Mouse (Mus musculus) CH12F3 (cell line): ENCODE results near the gene Map3k4.

Source experiments
- in situ Hi-C: fragments of 300-500 bp; cut with MboI; formaldehyde crosslinking; loops from 2 replicates; pipeline ENCODE4 v1.14.3; 2020; ENCODE audit warnings: low sequenced_read_pairs

Gene Map3k4

GRCm38 (mm10) chr17:12318663-12319201, at the start of gene Map3k4:
TSS of gene Map3k4 (minus strand) at chr17:12318796.
- in situ Hi-C loops: no loop called here

DNA sequence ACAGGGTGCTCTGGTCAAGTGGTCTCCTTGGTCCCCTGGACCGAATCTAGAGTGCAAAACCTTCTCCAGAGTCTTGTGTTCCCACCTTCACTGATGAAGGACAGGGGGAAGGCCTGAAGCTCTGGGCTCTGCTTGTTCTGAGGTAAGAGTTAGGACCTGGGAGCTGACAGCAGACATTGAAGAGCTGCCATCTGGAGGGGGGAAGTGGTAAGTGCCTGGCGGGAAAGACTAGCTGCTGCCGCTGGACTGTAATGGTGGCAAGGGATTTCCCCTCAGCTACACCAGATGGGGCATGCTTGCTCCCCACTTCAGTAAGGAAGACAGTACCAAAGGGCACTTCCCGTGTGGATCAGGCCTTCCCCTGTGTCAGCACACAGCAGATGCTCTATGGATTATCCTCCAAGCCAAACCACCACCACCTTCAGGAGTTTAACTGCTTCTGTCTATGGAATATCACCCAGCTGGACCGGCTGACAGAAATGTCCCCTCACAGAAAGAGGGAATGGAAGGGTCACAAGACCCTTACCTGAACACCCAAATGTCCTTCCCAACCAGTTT, 48.9 kb upstream of the Map3k4 start:
- in situ Hi-C loops: loop anchor here (10.0 kb wide), 1 partner anchor 63 kb away; no protein-coding TSS in a partner anchor

GRCm38 (mm10) chr17:12364426-12364735, 45.8 kb upstream of the Map3k4 start:
- in situ Hi-C loops: loop anchor here (10.0 kb wide), 1 partner anchor 60 kb away; no protein-coding TSS in a partner anchor

GRCm38 (mm10) chr17:12363601-12364425, 45.2 kb upstream of the Map3k4 start:
- in situ Hi-C loops: loop anchor here (10.0 kb wide), 1 partner anchor 59 kb away; no protein-coding TSS in a partner anchor

DNA sequence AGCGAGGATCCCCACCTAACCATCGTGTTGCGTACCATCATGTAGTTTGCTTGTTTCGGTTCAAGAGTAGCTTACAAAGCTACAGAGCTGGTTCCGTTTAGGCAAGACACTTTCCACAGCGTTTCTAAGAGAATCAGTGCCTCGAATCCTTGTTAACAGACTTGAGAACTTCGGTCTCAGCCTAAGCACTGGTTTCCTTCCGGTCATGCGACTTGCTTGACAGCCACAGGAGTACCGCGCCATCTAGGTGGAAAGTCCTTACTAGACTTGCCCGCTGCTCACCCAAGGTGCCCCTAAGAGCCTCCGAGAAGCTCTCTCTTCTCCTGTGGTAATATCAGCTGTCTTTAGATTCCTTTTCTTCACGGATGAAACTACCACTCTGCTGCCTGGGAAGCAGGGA, 41.3 kb upstream of the Map3k4 start:
- in situ Hi-C loops: loop anchor here (10.0 kb wide), 1 partner anchor 55 kb away; no protein-coding TSS in a partner anchor

DNA sequence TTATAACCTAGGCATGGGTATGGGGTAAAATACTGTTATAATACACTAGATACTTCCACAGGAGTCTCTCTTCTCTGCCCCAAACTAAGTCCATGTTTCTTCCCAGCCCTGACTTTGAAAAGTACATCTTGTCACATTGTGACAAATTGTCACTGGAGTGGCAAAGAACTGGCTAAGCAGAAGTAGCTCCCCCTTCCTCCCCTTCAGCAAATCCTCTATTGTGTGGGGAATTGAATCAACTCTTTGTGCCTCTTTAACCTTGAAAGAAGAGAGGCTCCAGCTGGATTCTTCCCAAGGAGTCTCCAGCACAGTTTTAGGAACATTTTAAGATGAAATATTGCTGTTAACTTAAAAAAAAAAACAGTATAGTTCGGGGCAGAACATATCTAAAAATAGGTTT, 34.2 kb upstream of the Map3k4 start:
- in situ Hi-C loops: no loop called here

GRCm38 (mm10) chr17:12351564-12351963, 33.0 kb upstream of the Map3k4 start:
- in situ Hi-C loops: no loop called here

DNA sequence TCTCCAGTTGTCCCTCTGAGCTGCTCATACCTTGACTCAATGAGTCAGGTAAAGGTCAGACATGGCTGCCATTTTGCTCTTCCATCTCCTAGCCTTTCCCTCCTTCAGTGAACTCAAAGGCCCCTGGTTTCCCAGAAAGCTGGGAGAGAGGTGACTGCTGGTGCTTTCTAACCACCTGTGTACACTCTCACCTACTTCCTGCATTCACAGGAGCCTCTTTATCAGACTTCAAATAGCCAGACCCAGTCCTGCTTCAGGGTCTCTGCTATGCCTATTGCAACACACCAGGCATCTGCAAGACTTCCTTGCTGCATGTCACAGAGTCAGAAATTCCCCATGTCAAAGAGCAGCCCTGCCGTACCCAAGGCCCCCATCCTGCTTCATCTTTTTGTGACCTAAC, 28.9 kb upstream of the Map3k4 start:
- in situ Hi-C loops: no loop called here

DNA sequence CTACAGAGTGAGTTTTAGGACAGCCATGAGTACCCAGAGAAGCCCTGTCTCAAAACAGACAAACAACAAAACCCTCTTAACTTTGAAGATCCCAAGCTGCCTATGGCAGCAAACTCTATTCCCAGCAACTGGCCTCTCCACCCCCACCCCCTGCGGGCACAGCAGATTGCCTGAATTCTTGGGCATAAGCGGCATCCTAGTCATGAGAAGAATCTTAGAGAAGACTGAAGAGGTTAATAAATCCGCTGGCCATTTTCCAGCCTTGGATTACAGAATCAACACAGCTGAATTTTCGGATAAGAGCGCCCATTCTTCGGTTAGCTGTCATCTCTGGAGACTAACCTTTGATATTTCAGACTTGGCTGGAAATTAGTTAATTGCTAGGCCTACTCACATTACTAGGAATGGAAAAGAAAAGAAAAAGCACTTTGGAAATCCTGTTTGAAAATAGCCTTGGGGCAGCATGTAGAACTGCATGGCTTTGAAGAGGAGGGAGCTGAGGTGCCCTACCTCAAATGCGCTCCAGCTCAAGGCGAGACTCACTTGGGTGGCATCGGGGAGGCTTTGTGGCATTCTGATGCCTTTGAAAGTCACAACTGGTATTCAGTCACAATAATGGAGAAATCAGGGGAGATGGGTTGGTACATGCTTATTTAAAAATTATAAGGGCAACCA, 25.2 kb upstream of the Map3k4 start:
- in situ Hi-C loops: no loop called here

GRCm38 (mm10) chr17:12337156-12337555, 18.6 kb upstream of the Map3k4 start:
- in situ Hi-C loops: no loop called here

DNA sequence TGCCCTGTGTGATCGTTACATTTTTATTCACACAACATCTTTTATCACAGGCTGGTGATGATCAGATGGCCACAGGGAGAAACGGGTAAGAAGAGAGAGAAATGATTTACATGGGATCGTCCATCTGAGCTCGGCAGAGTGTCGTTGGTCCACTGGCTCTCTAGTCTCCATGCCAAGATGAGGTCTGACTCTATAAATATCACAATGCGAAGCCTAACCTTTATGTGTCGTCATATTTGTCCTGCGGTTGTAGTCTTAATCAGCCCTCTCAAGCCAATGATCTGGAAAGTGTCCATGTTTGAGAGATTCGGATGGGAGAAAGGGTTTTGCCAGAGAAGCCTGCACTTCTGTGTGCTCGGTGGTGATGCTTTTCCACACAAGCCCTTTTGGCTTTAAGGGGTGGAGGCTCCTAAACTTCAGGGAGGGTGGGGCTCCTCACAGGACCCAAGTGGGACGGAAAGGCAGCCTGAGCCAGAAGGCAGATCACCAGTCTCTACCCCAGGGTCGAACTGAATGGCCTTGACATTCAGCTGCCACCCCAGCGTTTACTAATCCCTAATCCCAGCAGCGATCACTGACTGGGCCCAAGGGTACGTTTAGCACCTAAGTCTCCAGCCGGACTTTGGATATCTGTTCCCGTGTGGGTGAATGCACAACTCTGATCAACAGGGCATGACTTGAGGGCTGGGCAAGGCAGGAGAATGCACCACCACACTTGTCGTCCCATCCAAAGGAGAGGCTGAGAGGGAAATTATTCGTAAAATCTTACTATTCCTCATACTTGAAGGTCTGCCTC, 17.7 kb upstream of the Map3k4 start:
- in situ Hi-C loops: no loop called here

DNA sequence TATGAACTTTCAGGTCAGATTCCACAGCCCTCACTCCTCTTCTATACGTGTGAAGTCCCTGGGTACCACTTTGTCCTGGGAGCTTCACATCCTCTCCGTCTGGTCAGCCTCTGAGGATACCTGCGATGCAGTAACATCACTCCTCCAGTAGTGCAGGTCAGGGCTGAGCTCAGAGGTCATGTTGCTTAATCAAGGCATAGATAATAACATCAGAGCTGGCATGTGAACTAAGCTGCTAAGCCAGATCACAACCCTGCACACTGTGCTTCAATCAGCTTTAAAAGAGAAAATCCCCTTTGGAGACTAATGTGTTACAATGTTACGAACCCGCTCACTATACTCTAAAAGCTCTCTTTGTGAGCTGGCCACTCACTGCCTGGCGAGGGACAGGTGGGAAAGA, 16.5 kb upstream of the Map3k4 start:
- in situ Hi-C loops: no loop called here

DNA sequence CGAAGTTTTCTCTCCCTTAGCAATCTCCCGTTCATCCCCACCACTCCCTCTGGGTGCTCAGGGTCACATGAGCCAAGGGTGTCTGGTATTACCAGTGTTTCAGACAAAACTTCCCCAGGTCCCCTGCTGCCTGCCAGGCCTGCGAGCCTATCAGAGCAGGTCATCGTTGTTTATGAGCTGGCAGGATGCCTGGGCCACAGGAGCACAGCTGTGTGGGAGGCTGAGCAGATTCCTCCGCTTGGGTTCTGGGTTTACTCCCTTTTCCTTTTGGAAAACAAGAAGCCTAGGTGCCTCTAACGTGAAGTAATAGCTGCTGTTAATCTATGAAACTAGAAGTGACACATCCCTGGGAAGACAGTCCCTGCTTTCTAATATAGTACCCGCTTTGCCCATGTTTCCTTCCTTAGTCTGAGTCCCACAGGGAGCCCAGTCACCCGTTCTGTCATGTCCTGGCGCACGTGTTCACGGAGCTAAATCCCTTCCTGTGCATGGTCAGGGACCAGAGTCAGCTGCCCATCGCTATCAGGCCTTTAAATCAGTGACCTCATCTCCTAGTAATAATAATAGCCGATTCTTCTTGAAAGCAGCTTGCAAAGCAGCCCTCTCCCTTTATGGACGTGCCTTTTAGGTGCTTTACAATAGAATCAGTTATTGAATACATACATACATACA, 9.4 kb upstream of the Map3k4 start:
- in situ Hi-C loops: no loop called here

DNA sequence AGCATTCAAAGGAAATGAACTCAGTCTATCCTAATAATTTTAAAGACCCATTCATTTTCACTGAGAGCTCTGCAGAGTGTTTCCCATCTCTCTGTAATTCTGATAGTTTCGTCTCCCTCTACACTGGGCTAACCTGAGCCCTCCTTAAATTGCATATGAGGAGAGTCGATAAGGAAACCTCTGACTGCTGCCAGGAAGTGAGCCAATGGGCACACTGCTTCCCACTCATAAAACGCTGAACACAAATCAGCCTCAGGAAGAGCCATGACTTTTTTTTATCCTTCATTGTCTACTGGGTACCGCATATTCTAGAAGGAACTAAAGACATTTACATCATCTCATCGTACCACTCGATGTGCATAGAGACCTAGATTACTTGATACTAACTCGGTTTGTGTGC, 1.2 kb upstream of the Map3k4 start:
- in situ Hi-C loops: no loop called here

DNA sequence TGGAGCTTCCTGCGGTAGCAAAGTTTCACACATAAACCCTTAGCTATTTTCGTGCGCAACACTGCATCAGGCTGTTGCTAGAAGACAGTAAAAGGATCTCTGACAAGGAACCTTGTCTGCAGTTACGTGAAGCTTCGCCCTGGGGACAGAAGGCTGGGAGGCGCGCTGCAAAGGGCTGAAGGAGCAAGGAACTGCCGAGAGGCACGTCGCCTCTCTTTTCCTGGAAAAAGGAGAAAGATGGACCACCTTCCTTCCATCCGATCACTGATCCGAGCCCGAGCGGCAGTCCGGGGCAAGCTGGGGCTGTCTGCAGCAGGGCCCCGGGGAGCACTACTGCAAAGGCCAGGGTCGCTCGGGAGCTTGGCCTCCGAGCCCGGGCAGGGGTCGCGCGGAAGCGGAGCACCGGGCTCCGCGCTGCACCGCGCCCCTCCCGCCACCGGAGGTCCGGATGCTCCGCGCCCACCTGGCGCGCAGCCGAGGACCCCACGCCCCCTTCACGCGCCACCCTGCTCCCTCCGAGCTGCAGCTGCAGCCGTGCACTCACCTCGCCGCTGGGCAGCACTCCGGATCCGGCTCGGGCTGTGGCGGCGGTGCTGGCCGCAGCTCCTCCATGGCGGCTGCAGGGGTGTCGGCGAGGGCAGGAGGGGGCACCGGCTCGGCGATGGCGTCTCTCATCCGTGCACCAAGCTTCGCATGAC, 493 bp downstream of the Map3k4 start:
- in situ Hi-C loops: no loop called here

DNA sequence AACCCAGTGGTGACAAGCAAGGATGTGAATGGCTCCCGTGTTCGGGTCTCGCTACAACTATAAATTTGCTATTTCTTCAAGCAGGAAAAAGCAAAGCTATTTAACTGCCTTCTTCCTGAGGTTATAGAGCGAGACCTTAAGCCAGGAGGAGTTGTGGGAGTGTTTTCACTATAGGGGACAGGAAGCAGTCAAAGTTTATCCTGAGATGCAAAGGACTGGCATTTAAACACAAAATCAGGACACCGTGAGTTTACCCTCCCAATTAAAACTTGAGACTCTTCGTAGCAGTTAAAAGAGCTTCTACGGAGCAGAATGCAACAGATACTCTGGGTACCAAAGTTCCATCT, 1.0 kb downstream of the Map3k4 start:
- in situ Hi-C loops: no loop called here

DNA sequence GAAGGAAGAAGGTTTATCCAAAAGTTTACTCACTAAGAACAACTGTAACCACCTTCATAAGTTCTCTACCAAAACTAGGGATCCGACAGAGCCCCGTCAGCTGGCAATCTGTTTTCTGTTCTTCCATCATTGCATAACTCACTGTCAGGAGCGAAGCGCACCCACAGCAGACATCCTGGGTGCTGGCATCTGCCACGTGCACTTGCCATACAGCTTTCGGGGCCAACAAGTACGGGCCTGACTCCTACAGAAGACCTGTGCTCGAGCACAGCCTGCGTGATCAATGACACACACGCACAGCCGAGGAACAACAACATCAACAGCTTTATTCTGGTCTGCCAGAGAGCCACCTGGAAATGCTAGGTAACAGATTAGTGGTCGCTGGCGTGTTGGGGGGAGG, 2.3 kb downstream of the Map3k4 start:
- in situ Hi-C loops: no loop called here

GRCm38 (mm10) chr17:12312248-12312647, 6.3 kb downstream of the Map3k4 start:
- in situ Hi-C loops: no loop called here

DNA sequence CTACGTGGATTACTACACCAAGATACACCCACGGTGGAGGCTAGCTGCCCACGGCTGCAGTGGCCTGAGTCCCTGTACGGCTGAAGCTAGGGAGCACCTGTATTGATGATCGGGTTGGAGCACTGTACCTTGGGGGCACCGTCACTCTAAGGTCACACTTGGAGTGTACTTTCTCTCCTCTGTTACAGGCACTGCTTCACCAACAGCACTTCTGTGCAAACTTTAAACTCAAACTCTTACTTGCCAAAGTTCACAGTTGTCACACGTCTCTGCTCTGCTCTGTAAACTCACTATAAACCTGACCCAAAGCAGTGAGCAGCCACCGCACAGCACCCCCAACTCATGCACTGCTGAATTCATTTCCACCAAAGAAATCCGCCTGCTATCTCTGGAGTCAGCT, 9.1 kb downstream of the Map3k4 start:
- in situ Hi-C loops: loop anchor here (10.0 kb wide), 1 partner anchor 55 kb away; no protein-coding TSS in a partner anchor

GRCm38 (mm10) chr17:12309059-12309458, 9.5 kb downstream of the Map3k4 start:
- in situ Hi-C loops: loop anchor here (10.0 kb wide), 1 partner anchor 56 kb away; no protein-coding TSS in a partner anchor
